Mouse (Mus musculus) hindbrain, embryonic 14.5 days (tissue): ENCODE data around the gene Tspan12. TPM values are rescaled to one million over a fixed set of nuclear protein-coding genes. Genes with fewer than 3 reads are reported as not detected.
"Not testable (repeated sequence)": the region's sequence is repeated elsewhere in the genome, so short reads cannot be mapped to it uniquely, and the experiment has no call there.

Experiments
- ATAC-seq: fragments of 200-750 bp; cut with Nextera tagmentation; 2 replicates; pipeline ENCODE4 v1.8.0; 2017; ENCODE audit warnings: moderate number of reproducible peaks, mild to moderate bottlenecking, moderate TSS enrichment, moderate library complexity; ENCODE audit not compliant: low FRiP score
- DNase-seq: peaks from one replicate; pipeline ENCODE4 v3.0.0-alpha.2; 2015; ENCODE audit warnings: low spot score
- H3K27ac ChIP-seq: fragments of 300-500 bp; sonication (generic); 2 replicates; pipeline ENCODE4 v1.5.1; 2014; ENCODE audit warnings: mild to moderate bottlenecking, moderate library complexity
- H3K27me3 ChIP-seq: fragments of 300-500 bp; sonication (generic); 2 replicates; pipeline ENCODE4 v1.6.1; 2014; ENCODE audit warnings: mild to moderate bottlenecking, low read length, mixed read lengths; ENCODE audit not compliant: control insufficient read depth, insufficient read depth
- H3K36me3 ChIP-seq: fragments of 300-500 bp; sonication (generic); replicated peaks from 2 replicates; pipeline ENCODE4 v1.6.1; 2014; ENCODE audit not compliant: control insufficient read depth, insufficient read depth
- H3K4me1 ChIP-seq: fragments of 300-500 bp; sonication (generic); replicated peaks from 2 replicates; pipeline ENCODE4 v1.6.1; 2014; ENCODE audit warnings: antibody characterized with exemption, low read length, mixed read lengths; ENCODE audit not compliant: control insufficient read depth, insufficient read depth
- H3K4me2 ChIP-seq: fragments of 300-500 bp; sonication (generic); replicated peaks from 2 replicates; pipeline ENCODE4 v1.6.1; 2014; ENCODE audit warnings: mild to moderate bottlenecking, moderate library complexity
- H3K4me3 ChIP-seq: fragments of 300-500 bp; sonication (generic); replicated peaks from 2 replicates; pipeline ENCODE4 v1.5.1; 2014; ENCODE audit warnings: mild to moderate bottlenecking, low read length
- H3K9ac ChIP-seq: fragments of 300-500 bp; sonication (generic); 2 replicates; pipeline ENCODE4 v1.6.1; 2014
- H3K9me3 ChIP-seq: fragments of 300-500 bp; sonication (generic); 2 replicates; pipeline ENCODE4 v1.6.1; 2016; ENCODE audit warnings: low read length; ENCODE audit not compliant: control insufficient read depth
- WGBS: fragments of 180-500 bp; shearing (Covaris S2); extraction: QIAGEN DNeasy Blood & Tissue Kit; methylation state at CpG from one replicate; pipeline ENCODE4 v1.1.7; 2014; 5-methylcytosine and 5-hydroxymethylcytosine counted together
- polyA plus RNA-seq: library from polyadenylated mRNA; unstranded; fragments of >200 nt; fragmentation: Nextera tagmentation; extraction: Ambion mirVana; gene quantifications from 2 replicates; pipeline ENCODE4 v1.2.1, GENCODE M21; 2014

Tspan12 gene
- polyA plus RNA-seq: 73.7 and 80.1 TPM in 2 replicates

DNA sequence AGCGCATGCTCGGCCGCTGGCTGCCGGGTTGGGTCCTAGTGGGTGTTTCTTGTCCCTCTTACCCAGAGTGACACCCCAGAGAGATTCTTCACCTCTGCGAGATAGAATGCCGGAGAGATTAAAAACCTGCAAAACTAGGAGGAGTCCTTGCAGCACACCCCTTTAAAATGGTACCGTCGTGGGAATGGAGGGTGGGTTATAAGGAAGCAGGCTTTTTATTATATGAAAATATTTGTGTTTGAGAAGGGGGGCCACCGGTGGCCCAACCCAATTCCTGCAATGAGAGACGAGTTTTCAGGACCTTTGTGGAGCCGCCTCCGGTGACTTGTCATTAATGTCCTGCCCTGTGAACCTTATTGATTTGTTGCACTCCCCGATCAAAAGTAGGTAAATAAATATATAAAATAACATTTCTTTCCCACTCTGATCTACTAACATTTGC is at the start of gene Tspan12:
TSS of gene Tspan12 (minus strand) at position 172 of the 442 bp plus-strand sequence.
- peak within 1 kb of the TSS; percentile 87 for H3K27ac ChIP-seq
- peak within 1 kb of the TSS; percentile 93 for H3K4me3 ChIP-seq
- peak within 1 kb of the TSS; percentile 74 for H3K4me2 ChIP-seq
- H3K9ac ChIP-seq: peak within 1 kb of the TSS; percentile 90
- no peaks in the 10 kb centered on the region for H3K36me3 ChIP-seq
- H3K4me1 ChIP-seq: peaks cover 19% of the 10 kb centered on the region; the same call in 1 of the 2 replicates
- ATAC-seq (no peak; the same call in 1 of the 2 replicates), DNase-seq (no peak)
- no peaks in the 10 kb centered on the region for H3K27me3 ChIP-seq
- 1% methylated on average over 13 of the region's 13 CpGs for WGBS
- no peaks in the 10 kb centered on the region for H3K9me3 ChIP-seq

- ATAC-seq (peak; percentile 88), DNase-seq (peak; percentile 64)
- H3K4me2 ChIP-seq: no peak overlapping the region
- H3K36me3 ChIP-seq: no peaks in the 10 kb centered on the region
- no peak overlapping the region for H3K9ac ChIP-seq
- no peak overlapping the region for H3K27ac ChIP-seq
- no peaks in the 10 kb centered on the region for H3K9me3 ChIP-seq
- H3K27me3 ChIP-seq: no peaks in the 10 kb centered on the region
- whole genome bisulfite sequencing: 61% methylated on average over 7 of the region's 7 CpGs
- H3K4me1 ChIP-seq: no peaks in the 10 kb centered on the region
- H3K4me3 ChIP-seq: no peak overlapping the region
Measured at GRCm38 (mm10) chr6:21894451-21894850, 42.1 kb upstream of the Tspan12 start.

GRCm38 (mm10) chr6:21889101-21889500 is 36.8 kb upstream of the Tspan12 start:
- Histone ChIP-seq H3K9ac (no peak overlapping the region), H3K36me3 (no peaks in the 10 kb centered on the region), H3K4me2 (no peak overlapping the region), H3K4me3 (no peak overlapping the region), H3K27me3 (no peaks in the 10 kb centered on the region), H3K27ac (no peak overlapping the region), H3K9me3 (no peaks in the 10 kb centered on the region), H3K4me1 (no peaks in the 10 kb centered on the region)
- 84% methylated on average over 2 of the region's 2 CpGs for WGBS
- DNase-seq: no peak
- ATAC-seq: no peak

DNA sequence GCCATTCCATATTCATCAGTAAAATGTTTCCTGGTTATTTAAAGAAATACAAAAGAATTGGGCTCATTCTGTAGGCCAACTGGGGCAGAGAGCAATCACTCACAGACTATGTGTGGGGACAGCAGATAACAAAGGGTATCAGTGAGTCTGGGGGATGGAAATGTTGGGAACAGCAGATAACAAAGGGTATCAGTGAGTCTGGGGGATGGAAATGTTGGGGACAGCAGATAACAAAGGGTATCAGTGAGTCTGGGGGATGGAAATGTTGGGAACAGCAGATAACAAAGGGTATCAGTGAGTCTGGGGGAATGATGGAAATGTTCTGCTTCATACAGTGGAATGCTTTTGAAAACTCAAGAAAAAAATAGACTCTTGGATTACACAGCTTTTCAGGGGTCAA is 35.7 kb upstream of the Tspan12 start:
- ATAC-seq, H3K4me2 ChIP-seq, H3K27me3 ChIP-seq, H3K36me3 ChIP-seq, H3K9me3 ChIP-seq, H3K4me1 ChIP-seq, H3K4me3 ChIP-seq, H3K27ac ChIP-seq, DNase-seq, H3K9ac ChIP-seq: not testable (repeated sequence)

- no peaks in the 10 kb centered on the region for H3K9me3 ChIP-seq
- no peak for ATAC-seq
Measured at GRCm38 (mm10) chr6:21879496-21879895, 27.2 kb upstream of the Tspan12 start.

GRCm38 (mm10) chr6:21867310-21867709 is 15.0 kb upstream of the Tspan12 start:
- Histone ChIP-seq H3K4me1 (no peaks in the 10 kb centered on the region), H3K4me2 (no peak overlapping the region), H3K9me3 (no peaks in the 10 kb centered on the region), H3K36me3 (no peaks in the 10 kb centered on the region), H3K27me3 (no peaks in the 10 kb centered on the region), H3K27ac (no peak overlapping the region), H3K4me3 (no peak overlapping the region), H3K9ac (no peak overlapping the region)
- DNase-seq: peak; percentile 38
- peak; percentile 27; the same call in 1 of the 2 replicates for ATAC-seq
- WGBS: 35% methylated on average over 1 of the region's 1 CpGs

More at GRCm38 (mm10) chr6:21879496-21879895, 27.2 kb upstream of the Tspan12 start:
- Histone ChIP-seq H3K4me1 (no peaks in the 10 kb centered on the region), H3K9ac (no peak overlapping the region), H3K27ac (no peak overlapping the region), H3K4me3 (no peak overlapping the region), H3K4me2 (no peak overlapping the region), H3K27me3 (no peaks in the 10 kb centered on the region), H3K36me3 (no peaks in the 10 kb centered on the region)
- no peak for DNase-seq
- WGBS: 82% methylated on average over 6 of the region's 6 CpGs

GRCm38 (mm10) chr6:21864179-21864578 is 11.9 kb upstream of the Tspan12 start:
- ATAC-seq (no peak), DNase-seq (no peak)
- H3K9ac ChIP-seq: no peak overlapping the region
- 76% methylated on average over 8 of the region's 8 CpGs for WGBS
- H3K9me3 ChIP-seq: no peaks in the 10 kb centered on the region
- no peaks in the 10 kb centered on the region for H3K4me1 ChIP-seq
- no peaks in the 10 kb centered on the region for H3K36me3 ChIP-seq
- H3K4me3 ChIP-seq: no peak overlapping the region
- no peak overlapping the region for H3K27ac ChIP-seq
- no peaks in the 10 kb centered on the region for H3K27me3 ChIP-seq
- H3K4me2 ChIP-seq: no peak overlapping the region

GRCm38 (mm10) chr6:21863561-21863960 is 11.2 kb upstream of the Tspan12 start:
- Histone ChIP-seq H3K27me3 (no peaks in the 10 kb centered on the region), H3K27ac (no peak overlapping the region), H3K4me2 (no peak overlapping the region), H3K36me3 (no peaks in the 10 kb centered on the region), H3K9ac (no peak overlapping the region), H3K4me1 (no peaks in the 10 kb centered on the region), H3K9me3 (no peaks in the 10 kb centered on the region), H3K4me3 (no peak overlapping the region)
- WGBS: 32% methylated on average over 1 of the region's 1 CpGs
- DNase-seq (no peak), ATAC-seq (no peak)

DNA sequence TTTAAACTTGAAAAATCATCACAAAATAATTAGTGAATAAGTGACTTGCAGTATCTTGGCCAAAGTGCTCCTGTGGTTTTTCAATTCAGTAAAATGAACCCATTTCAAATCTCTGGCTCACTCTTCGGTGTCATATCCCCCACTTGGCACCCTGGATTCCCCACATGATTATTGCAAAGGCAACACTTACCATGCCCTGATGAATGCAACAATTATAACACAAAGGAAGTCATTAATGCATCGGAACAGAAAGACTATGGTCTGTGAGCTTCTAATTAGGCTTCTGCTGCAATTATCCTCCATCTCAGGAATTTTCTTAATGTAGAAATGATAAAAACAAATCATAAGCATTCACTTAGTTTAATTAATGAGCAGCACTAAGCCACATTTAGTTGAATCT is 9.0 kb upstream of the Tspan12 start:
- H3K4me1 ChIP-seq: 0 out of 2 replicates have a peak, but pooled peaks cover 5% of the 10 kb centered on the region
- no peaks in the 10 kb centered on the region for H3K9me3 ChIP-seq
- no peak overlapping the region for H3K4me2 ChIP-seq
- no peak overlapping the region for H3K27ac ChIP-seq
- DNase-seq (no peak), ATAC-seq (no peak)
- no peaks in the 10 kb centered on the region for H3K27me3 ChIP-seq
- H3K36me3 ChIP-seq: no peaks in the 10 kb centered on the region
- no peak overlapping the region for H3K4me3 ChIP-seq
- WGBS: 56% methylated on average over 2 of the region's 2 CpGs
- H3K9ac ChIP-seq: no peak overlapping the region

DNA sequence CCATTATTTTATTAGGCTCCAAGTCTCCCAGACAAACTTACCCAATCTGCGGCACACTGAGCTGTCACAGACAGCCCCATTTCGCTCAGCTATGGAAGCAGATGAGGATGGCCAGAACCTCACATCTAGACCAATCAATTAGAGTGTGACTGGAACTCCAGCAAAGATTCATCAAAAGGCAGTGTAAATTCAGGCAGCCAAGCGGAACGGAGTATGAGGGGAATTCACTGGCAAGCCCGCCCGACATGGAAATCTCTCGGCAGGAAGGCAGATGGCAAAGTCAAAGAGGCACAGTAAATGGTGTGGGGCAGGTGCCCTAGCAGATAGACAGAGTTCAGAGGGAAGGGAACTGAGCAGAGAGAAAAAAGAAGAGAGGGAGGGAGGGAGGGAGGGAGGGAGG is 5.5 kb upstream of the Tspan12 start:
- H3K9ac ChIP-seq: no peak overlapping the region
- 0 out of 2 replicates have a peak, but pooled peaks cover 5% of the 10 kb centered on the region for H3K4me1 ChIP-seq
- no peaks in the 10 kb centered on the region for H3K9me3 ChIP-seq
- H3K27me3 ChIP-seq: no peaks in the 10 kb centered on the region
- H3K4me3 ChIP-seq: no peak overlapping the region
- H3K4me2 ChIP-seq: peak overlapping the region; percentile 18; the same call in 1 of the 2 replicates
- H3K36me3 ChIP-seq: no peaks in the 10 kb centered on the region
- DNase-seq (peak; percentile 50), ATAC-seq (peak; percentile 84)
- WGBS: 10% methylated on average over 7 of the region's 7 CpGs
- H3K27ac ChIP-seq: no peak overlapping the region
